Mouse (Mus musculus) midbrain, postnatal 0 days (tissue): ENCODE results near the gene Cngb1. TPM values are rescaled to one million over a fixed set of nuclear protein-coding genes. Genes with fewer than 3 reads are reported as not detected.

ENCODE experiments used
- ATAC-seq: fragments of 200-750 bp; cut with Nextera tagmentation; 2 replicates; pipeline ENCODE4 v1.8.0; 2017; ENCODE audit warnings: moderate number of reproducible peaks, mild to moderate bottlenecking, moderate TSS enrichment, moderate library complexity; ENCODE audit not compliant: low FRiP score
- DNase-seq: peaks from one replicate; pipeline ENCODE4 v3.0.0-alpha.2; 2015; ENCODE audit warnings: low spot score
- H3K27ac ChIP-seq: fragments of 300-500 bp; sonication (generic); 2 replicates; pipeline ENCODE4 v1.5.1; 2014; ENCODE audit warnings: low read depth, mild to moderate bottlenecking, low read length, mixed read lengths
- H3K27me3 ChIP-seq: fragments of 300-500 bp; sonication (generic); 2 replicates; pipeline ENCODE4 v1.6.1; 2014; ENCODE audit warnings: low read length, control low read depth, mixed read lengths; ENCODE audit not compliant: insufficient read depth
- H3K36me3 ChIP-seq: fragments of 300-500 bp; sonication (generic); 2 replicates; pipeline ENCODE4 v1.6.1; 2014; ENCODE audit warnings: low read length, control low read depth, mixed read lengths; ENCODE audit not compliant: insufficient read depth
- H3K4me1 ChIP-seq: fragments of 300-500 bp; sonication (generic); 2 replicates; pipeline ENCODE4 v1.6.1; 2014; ENCODE audit warnings: mild to moderate bottlenecking, control low read depth, antibody characterized with exemption, low read length, mixed read lengths; ENCODE audit not compliant: insufficient read depth
- H3K4me2 ChIP-seq: fragments of 300-500 bp; sonication (generic); 2 replicates; pipeline ENCODE4 v1.6.1; 2014; ENCODE audit warnings: low read depth, mild to moderate bottlenecking, low read length, mixed read lengths; ENCODE audit not compliant: poor library complexity, severe bottlenecking
- H3K4me3 ChIP-seq: fragments of 300-500 bp; sonication (generic); 2 replicates; pipeline ENCODE4 v1.5.1; 2014; ENCODE audit warnings: low read depth, mild to moderate bottlenecking, low read length, moderate library complexity
- H3K9ac ChIP-seq: fragments of 300-500 bp; sonication (generic); replicated peaks from 2 replicates; pipeline ENCODE4 v1.6.1; 2014; ENCODE audit warnings: mild to moderate bottlenecking, low read length, moderate library complexity, mixed read lengths; ENCODE audit not compliant: poor library complexity, severe bottlenecking
- H3K9me3 ChIP-seq: fragments of 300-500 bp; sonication (generic); 2 replicates; pipeline ENCODE4 v1.6.1; 2016; ENCODE audit warnings: low read length, control low read depth
- CTCF ChIP-seq: IDR thresholded peaks from 2 replicates; pipeline ENCODE4 v1.5.1; 2016; ENCODE audit warnings: antibody characterized with exemption, mild to moderate bottlenecking
- WGBS: fragments of 180-500 bp; shearing (Covaris S2); extraction: QIAGEN DNeasy Blood & Tissue Kit; methylation state at CpG from one replicate; pipeline ENCODE4 v1.1.7; 2014; 5-methylcytosine and 5-hydroxymethylcytosine counted together
- polyA plus RNA-seq: library from polyadenylated mRNA; unstranded; fragments of >200 nt; fragmentation: Nextera tagmentation; extraction: Ambion mirVana; gene quantifications from 2 replicates; pipeline ENCODE4 v1.2.1, GENCODE M21; 2015
- total RNA-seq: library from RNA; depleted of rRNA; stranded (reverse); fragments of >200 nt; gene quantifications from 2 replicates; pipeline ENCODE4 v1.2.3, GENCODE M21; 2014; rRNA removed

Cngb1 gene
- total RNA-seq: 0.38 and 0.76 TPM in 2 replicates
- polyA plus RNA-seq: 0.54 and 0.79 TPM in 2 replicates

GRCm38 (mm10) chr8:95306431-95306830 lies at the start of gene Cngb1:
TSS of gene Cngb1 (minus strand) at chr8:95306585.
- no peak within 1 kb of the TSS for H3K4me3 ChIP-seq
- TF ChIP-seq CTCF: no peak
- no peaks in the 10 kb centered on the region; the same call in 1 of the 2 replicates for H3K4me1 ChIP-seq
- no peak within 1 kb of the TSS for H3K9ac ChIP-seq
- no peaks in the 10 kb centered on the region for H3K36me3 ChIP-seq
- no peak for ATAC-seq
- H3K4me2 ChIP-seq: no peak within 1 kb of the TSS
- no peak for DNase-seq
- WGBS: 46% methylated on average over 6 of the region's 6 CpGs
- H3K9me3 ChIP-seq: no peaks in the 10 kb centered on the region
- no peak within 1 kb of the TSS for H3K27ac ChIP-seq
- H3K27me3 ChIP-seq: no peaks in the 10 kb centered on the region

GRCm38 (mm10) chr8:95354606-95355005 lies 48.2 kb upstream of the Cngb1 start:
- WGBS: 92% methylated on average over 2 of the region's 2 CpGs
- H3K36me3 ChIP-seq: no peaks in the 10 kb centered on the region
- no peak for TF ChIP-seq CTCF
- no peak overlapping the region for H3K4me3 ChIP-seq
- H3K4me1 ChIP-seq: peaks cover 7% of the 10 kb centered on the region; the same call in 1 of the 2 replicates
- no peaks in the 10 kb centered on the region for H3K27me3 ChIP-seq
- no peaks in the 10 kb centered on the region for H3K9me3 ChIP-seq
- DNase-seq (no peak), ATAC-seq (no peak)
- peak overlapping the region; percentile 95 for H3K4me2 ChIP-seq
- H3K9ac ChIP-seq: no peak overlapping the region
- H3K27ac ChIP-seq: no peak overlapping the region

DNA sequence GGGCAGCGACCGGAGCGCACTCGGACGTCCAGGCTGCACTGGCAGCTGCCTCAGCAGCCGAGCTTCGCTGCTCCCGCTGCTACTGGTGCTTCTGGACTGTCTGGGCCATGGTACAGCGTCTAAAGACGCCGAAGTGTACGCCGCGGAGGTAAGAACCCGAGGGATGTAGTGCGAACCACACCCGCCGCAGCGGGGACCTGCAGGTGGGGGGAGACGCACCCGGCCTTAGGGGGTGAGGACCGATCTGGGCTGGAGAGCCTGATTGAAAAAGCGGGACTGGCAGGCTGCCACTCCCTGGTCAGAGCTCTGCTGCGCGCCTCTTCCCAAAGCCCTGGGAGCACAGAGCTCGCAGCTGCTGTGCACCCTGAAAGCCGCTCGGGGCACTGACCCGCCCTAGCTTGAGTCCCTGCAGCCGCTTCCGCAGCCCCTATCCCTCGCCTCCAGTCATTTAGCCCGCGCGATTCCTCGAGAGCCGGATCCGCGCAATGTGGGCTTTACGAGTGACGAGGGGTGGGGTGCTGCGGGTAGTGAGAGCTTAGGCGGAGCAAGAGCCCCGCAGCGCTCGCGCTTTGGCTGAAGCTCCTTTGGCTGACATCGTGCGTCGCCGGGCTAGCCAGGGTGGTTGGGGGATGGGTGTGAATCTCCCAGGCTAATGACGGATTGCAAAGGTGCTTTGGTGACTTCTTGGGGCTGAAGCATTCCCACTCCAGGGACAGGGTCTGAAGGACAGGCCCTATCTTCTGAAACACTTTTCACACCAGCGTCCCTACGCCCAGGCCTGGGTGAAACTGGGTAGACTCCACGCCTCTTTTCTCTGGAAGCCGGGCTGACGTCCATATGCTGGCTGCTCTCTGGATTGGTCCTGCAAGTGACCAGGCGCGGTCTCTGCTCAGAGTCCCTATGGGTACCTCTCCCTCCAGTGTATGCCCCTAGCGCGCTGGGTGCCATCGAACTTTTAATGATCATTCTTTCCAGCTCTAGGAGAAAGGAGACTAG lies 46.8 kb upstream of the Cngb1 start:
- Histone ChIP-seq H3K36me3 (no peaks in the 10 kb centered on the region), H3K27me3 (no peaks in the 10 kb centered on the region), H3K4me3 (peak overlapping the region; percentile 87), H3K4me1 (peaks cover 7% of the 10 kb centered on the region; the same call in 1 of the 2 replicates), H3K9ac (peak overlapping the region; percentile 73), H3K27ac (peak overlapping the region; percentile 71), H3K4me2 (peak overlapping the region; percentile 95), H3K9me3 (no peaks in the 10 kb centered on the region)
- 2% methylated on average over 62 of the region's 62 CpGs for WGBS
- ATAC-seq: peak; percentile 38
- peak; percentile 61 for DNase-seq
- no peak; the same call in 1 of the 2 replicates for TF ChIP-seq CTCF

DNA sequence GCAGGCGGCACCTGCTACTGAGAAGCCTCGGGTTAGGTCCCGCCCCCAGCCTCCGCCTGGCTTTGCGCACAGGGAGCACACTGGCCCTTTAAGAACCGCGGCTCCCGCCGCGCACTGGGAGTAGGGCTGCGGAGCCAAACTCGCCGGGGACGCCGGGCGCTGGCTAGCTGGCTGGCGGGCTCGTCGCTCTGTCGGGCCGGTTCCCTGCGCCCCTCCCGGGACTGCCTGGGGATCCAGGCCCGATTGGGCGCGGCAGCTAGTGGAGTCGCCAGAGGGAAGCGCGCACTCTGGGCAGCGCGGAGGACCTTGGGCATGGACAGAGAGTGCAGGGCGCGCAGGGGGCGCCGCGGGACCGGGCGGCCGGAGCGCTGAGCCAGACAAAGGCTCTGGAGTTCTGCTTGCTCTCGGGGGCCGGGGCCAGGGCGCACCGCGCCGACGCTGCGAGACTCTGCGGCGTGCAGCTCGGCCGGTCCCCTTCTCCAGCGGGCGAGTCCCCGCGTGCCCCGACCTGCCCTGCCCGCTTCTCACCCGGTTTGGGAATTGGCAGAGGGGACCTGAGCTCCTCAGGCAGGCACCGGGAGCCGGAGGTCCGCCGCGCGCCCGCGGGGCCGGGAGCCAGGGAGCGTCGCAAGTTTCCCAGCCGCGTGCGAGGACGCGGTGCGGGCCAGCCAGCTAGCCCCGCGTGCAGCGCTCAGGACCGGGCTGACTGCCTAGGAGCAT lies 45.9 kb upstream of the Cngb1 start, which contains the start of gene Mmp15:
Mmp15 (plus strand) TSS at position 118 of the 720 bp plus-strand sequence.
- TF ChIP-seq CTCF: no peak; the same call in 1 of the 2 replicates
- peaks cover 7% of the 10 kb centered on the region; the same call in 1 of the 2 replicates for H3K4me1 ChIP-seq
- H3K9me3 ChIP-seq: no peaks in the 10 kb centered on the region

DNA sequence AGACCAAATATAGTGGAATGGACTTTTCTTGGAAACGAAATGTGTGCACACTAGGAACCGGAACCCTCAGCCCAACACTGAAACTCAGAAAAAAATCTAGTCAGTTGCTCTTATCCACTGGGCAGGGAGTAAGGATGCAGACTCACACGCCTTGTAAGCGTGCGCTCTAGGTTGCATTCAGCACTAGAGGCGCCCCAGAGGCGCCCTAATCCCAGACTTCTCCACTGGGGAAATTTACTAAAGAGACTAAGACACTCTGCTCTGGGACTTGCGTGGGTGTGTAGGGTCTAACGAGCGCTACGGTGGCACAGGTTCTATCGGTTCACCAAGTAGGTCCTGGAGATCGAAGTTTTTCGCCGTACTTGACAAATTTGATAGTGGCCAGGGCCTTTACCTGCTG lies 45.1 kb upstream of the Cngb1 start:
- H3K27me3 ChIP-seq: no peaks in the 10 kb centered on the region
- no peak overlapping the region for H3K27ac ChIP-seq
- WGBS: 3% methylated on average over 15 of the region's 15 CpGs
- peak; percentile 44; the same call in 1 of the 2 replicates for ATAC-seq
- no peaks in the 10 kb centered on the region for H3K36me3 ChIP-seq
- peak; percentile 61 for TF ChIP-seq CTCF
- H3K9me3 ChIP-seq: no peaks in the 10 kb centered on the region
- peak overlapping the region; percentile 95 for H3K4me2 ChIP-seq
- H3K4me3 ChIP-seq: peak overlapping the region; percentile 87
- H3K4me1 ChIP-seq: peaks cover 6% of the 10 kb centered on the region; the same call in 1 of the 2 replicates
- H3K9ac ChIP-seq: peak overlapping the region; percentile 73; the same call in 1 of the 2 replicates
- peak; percentile 74 for DNase-seq

More for the DNA sequence above, 45.9 kb upstream of the Cngb1 start, which contains the start of gene Mmp15:
- DNase-seq (peak; percentile 69), ATAC-seq (peak; percentile 63)
- Histone ChIP-seq H3K4me3 (peak within 1 kb of the TSS; percentile 87), H3K27me3 (no peaks in the 10 kb centered on the region), H3K36me3 (no peaks in the 10 kb centered on the region), H3K27ac (peak within 1 kb of the TSS; percentile 71), H3K9ac (peak within 1 kb of the TSS; percentile 73), H3K4me2 (peak within 1 kb of the TSS; percentile 95)
- WGBS: under 1% methylated on average over 76 of the region's 80 CpGs
